Mouse (Mus musculus): ENCODE data around the gene Mstn. TPM values are rescaled to one million over a fixed set of nuclear protein-coding genes. Genes with fewer than 3 reads are reported as not detected.

Mstn gene
- polyA plus RNA-seq, 1 experiment from 2014 or later: not detected

GRCm38 (mm10) chr1:53085256-53085655 lies 23.8 kb downstream of the Mstn start:
- H3K9me3 ChIP-seq (ENCODE audit: control insufficient read depth, low read length): no peaks in the 10 kb centered on the region
- no peaks in the 10 kb centered on the region for H3K4me1 ChIP-seq (ENCODE audit: control insufficient read depth, insufficient read depth, low read length)
- H3K27ac ChIP-seq (ENCODE audit: low read length): no peak overlapping the region
- H3K4me2 ChIP-seq (ENCODE audit: low read depth, low read length): no peak overlapping the region
- H3K9ac ChIP-seq (ENCODE audit: low read depth, low read length): no peak overlapping the region
- no peak for ATAC-seq
- WGBS: 68% methylated on average over 15 of the region's 15 CpGs
- H3K4me3 ChIP-seq (ENCODE audit: low read length): no peak overlapping the region
- H3K27me3 ChIP-seq (replicated peaks; ENCODE audit: control insufficient read depth, insufficient read depth, low read length): no peaks in the 10 kb centered on the region
- H3K36me3 ChIP-seq (ENCODE audit: control insufficient read depth, insufficient read depth, low read length): no peaks in the 10 kb centered on the region

GRCm38 (mm10) chr1:53085991-53086390 lies 24.6 kb downstream of the Mstn start:
- Histone ChIP-seq H3K4me1 (ENCODE audit: control insufficient read depth, insufficient read depth, low read length) (no peaks in the 10 kb centered on the region), H3K36me3 (ENCODE audit: control insufficient read depth, insufficient read depth, low read length) (no peaks in the 10 kb centered on the region), H3K4me2 (ENCODE audit: low read depth, low read length) (no peak overlapping the region), H3K9me3 (ENCODE audit: control insufficient read depth, low read length) (no peaks in the 10 kb centered on the region), H3K27ac (ENCODE audit: low read length) (no peak overlapping the region), H3K9ac (ENCODE audit: low read depth, low read length) (no peak overlapping the region), H3K27me3 (replicated peaks; ENCODE audit: control insufficient read depth, insufficient read depth, low read length) (no peaks in the 10 kb centered on the region), H3K4me3 (ENCODE audit: low read length) (no peak overlapping the region)
- ATAC-seq: no peak
- WGBS: 27% methylated on average over 4 of the region's 4 CpGs

DNA sequence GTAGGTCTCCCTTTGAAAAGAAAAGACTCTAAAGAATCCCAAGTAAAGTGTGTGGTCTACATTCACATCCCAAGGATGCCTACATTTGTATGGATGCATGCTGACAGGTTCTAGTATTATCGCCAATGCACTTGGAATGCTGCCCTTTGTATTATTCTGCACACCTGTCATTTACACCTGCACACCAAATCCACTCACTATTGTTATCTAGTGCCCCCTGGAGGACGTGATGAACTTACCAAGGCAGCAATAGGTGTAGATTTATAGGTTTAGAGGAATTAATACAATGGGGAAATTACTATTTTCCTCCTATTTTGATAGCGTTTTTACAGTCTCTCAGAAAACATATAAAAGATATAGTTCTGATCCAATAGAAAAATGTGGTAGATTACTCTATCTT lies 31.7 kb downstream of the Mstn start:
- Histone ChIP-seq H3K36me3 (ENCODE audit: control insufficient read depth, insufficient read depth, low read length) (no peaks in the 10 kb centered on the region), H3K4me2 (ENCODE audit: low read depth, low read length) (no peak overlapping the region), H3K27me3 (replicated peaks; ENCODE audit: control insufficient read depth, insufficient read depth, low read length) (no peaks in the 10 kb centered on the region), H3K9ac (ENCODE audit: low read depth, low read length) (no peak overlapping the region), H3K4me1 (ENCODE audit: control insufficient read depth, insufficient read depth, low read length) (no peaks in the 10 kb centered on the region), H3K27ac (ENCODE audit: low read length) (no peak overlapping the region), H3K4me3 (ENCODE audit: low read length) (no peak overlapping the region), H3K9me3 (ENCODE audit: control insufficient read depth, low read length) (no peaks in the 10 kb centered on the region)
- no peak for ATAC-seq
- WGBS: 30% methylated on average over 3 of the region's 3 CpGs

GRCm38 (mm10) chr1:53110561-53110960 lies 49.1 kb downstream of the Mstn start:
- Histone ChIP-seq H3K4me3 (ENCODE audit: low read length) (no peak overlapping the region), H3K27ac (ENCODE audit: low read length) (no peak overlapping the region), H3K27me3 (replicated peaks; ENCODE audit: control insufficient read depth, insufficient read depth, low read length) (no peaks in the 10 kb centered on the region), H3K4me2 (ENCODE audit: low read depth, low read length) (no peak overlapping the region), H3K36me3 (ENCODE audit: control insufficient read depth, insufficient read depth, low read length) (no peaks in the 10 kb centered on the region), H3K9me3 (ENCODE audit: control insufficient read depth, low read length) (no peaks in the 10 kb centered on the region), H3K9ac (ENCODE audit: low read depth, low read length) (no peak overlapping the region), H3K4me1 (ENCODE audit: control insufficient read depth, insufficient read depth, low read length) (no peaks in the 10 kb centered on the region)
- 79% methylated on average over 1 of the region's 1 CpGs for WGBS
- no peak for ATAC-seq

Other genes starting within 250 kb of the Mstn start
- 17.7 and 18.8 TPM in 2 replicates for gene Inpp1, start 244.0 kb upstream of the Mstn start, polyA plus RNA-seq (2015; fragmentation: Nextera tagmentation; extraction: Ambion mirVana)
- gene Hibch, start 216.7 kb upstream of the Mstn start, polyA plus RNA-seq (2015; fragmentation: Nextera tagmentation; extraction: Ambion mirVana): 25.5 and 26.3 TPM in 2 replicates
- 27.7 and 29.3 TPM in 2 replicates for gene 1700019D03Rik, start 41.5 kb upstream of the Mstn start, polyA plus RNA-seq (2015; fragmentation: Nextera tagmentation; extraction: Ambion mirVana)
- not detected in 2 replicates for gene 1700019A02Rik, start 126.0 kb downstream of the Mstn start, polyA plus RNA-seq (2015; fragmentation: Nextera tagmentation; extraction: Ambion mirVana)
- 11.3 and 12.2 TPM in 2 replicates for gene Pms1, start 235.4 kb downstream of the Mstn start, polyA plus RNA-seq (2015; fragmentation: Nextera tagmentation; extraction: Ambion mirVana)
- 54.6 and 54.8 TPM in 2 replicates for gene Ormdl1, start 235.5 kb downstream of the Mstn start, polyA plus RNA-seq (2015; fragmentation: Nextera tagmentation; extraction: Ambion mirVana)
- not detected in 2 replicates for gene Gm28778, start 235.5 kb downstream of the Mstn start, polyA plus RNA-seq (2015; fragmentation: Nextera tagmentation; extraction: Ambion mirVana)

All from intestine, embryonic 16.5 days (tissue).